Mouse (Mus musculus) retina, postnatal 7 days (tissue): ENCODE measurements around the gene Myadm.

Experiments
- DNase-seq: peaks from one replicate; pipeline ENCODE4 v3.0.0-alpha.2; 2012; ENCODE audit warnings: low read depth, low spot score

Myadm gene

GRCm38 (mm10) chr7:3317704-3318103 is 28.8 kb downstream of the Myadm start:
- DNase-seq, result no peak

DNA sequence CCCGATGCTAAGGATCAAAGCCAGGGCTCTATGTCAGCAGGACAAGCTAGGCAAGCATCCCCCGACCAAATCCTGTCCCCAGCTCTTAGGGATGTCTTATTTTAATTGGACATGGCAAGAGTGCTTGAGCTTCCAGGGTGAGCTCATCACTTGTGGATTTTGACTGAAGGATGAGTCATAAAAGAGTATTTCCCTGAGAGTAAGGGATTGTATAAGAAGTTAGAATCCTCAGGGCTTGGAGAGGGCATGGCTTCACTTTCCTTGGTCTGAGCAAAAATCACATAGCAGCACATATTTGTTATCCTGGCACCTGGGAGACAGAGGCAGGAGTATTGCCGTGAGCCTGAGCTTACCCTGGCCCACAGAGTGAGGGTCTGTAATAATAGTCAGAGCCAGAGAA is 32.0 kb downstream of the Myadm start:
- no peak for DNase-seq

- DNase-seq, result no peak
These were observed 34.9 kb downstream of the Myadm start for GRCm38 (mm10) chr7:3323826-3324225.

DNA sequence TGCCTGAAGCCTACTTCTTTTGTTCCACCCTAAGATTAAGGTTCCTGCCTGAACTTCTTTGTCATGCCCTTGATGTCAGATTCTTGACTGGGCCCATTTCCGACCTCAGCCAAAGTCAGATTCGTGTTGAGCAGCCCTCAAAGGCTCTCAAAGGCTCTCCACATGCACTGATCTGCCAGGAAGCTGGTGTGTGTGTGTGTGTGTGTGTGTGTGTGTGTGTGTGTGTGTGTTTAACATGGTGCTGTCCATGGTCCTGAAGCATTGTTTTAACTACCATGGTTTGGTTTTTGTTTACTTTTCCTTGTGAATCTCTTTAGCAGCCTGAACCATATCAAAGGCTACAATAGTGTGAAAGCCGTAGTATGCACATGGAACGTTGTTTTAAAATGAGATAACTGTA is 39.1 kb downstream of the Myadm start:
- no peak for DNase-seq

DNA sequence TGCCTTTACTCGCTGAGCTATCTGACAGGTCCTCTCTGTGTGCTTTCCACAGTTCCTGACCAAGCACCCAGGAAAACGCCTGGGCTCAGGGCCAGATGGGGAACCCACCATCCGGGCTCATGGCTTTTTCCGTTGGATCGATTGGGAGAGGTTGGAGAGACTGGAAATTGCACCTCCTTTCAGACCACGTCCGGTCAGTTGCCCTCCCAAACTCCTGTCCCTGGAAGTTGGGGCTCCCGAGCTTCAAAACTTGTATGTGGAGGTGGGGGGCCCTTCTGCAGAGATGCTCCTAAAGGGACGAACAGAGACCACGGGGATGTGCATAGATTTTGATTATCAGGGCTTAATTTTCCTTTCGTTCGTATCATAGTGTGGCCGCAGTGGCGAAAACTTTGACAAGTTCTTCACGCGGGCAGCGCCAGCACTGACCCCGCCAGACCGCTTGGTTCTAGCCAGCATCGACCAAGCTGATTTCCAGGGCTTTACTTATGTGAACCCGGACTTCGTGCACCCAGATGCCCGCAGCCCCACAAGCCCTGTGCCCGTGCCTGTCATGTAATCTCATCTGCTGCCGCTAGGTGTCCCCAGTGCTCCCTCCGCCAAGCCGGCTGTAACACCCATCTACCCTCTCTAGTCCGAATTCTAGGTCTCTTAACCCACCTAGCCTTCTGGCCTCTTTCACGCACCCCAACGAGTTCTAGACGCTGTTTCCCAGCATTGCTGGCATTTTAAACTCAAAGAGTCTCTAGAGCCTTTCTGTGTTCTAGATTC is 41.1 kb downstream of the Myadm start:
- peak; percentile 53 for DNase-seq

DNA sequence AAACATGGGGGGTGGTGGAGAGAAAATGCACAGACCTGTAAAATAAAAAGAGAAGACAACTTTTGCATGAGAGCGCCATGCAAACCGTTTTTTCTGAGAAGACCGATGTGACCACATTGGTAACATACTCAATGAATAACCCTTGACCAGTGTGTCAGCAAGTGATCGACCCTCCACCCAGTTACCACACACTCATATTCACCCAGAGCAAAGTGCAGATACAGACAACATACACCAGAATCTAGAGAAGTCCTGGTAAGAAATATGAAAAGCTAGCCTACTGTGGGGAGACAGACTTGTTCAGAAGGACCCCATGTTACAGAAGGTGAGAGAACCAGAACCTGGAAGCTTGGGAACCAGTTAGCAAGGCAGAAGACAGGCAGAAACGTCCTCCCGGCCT is 42.3 kb downstream of the Myadm start:
- no peak for DNase-seq

DNA sequence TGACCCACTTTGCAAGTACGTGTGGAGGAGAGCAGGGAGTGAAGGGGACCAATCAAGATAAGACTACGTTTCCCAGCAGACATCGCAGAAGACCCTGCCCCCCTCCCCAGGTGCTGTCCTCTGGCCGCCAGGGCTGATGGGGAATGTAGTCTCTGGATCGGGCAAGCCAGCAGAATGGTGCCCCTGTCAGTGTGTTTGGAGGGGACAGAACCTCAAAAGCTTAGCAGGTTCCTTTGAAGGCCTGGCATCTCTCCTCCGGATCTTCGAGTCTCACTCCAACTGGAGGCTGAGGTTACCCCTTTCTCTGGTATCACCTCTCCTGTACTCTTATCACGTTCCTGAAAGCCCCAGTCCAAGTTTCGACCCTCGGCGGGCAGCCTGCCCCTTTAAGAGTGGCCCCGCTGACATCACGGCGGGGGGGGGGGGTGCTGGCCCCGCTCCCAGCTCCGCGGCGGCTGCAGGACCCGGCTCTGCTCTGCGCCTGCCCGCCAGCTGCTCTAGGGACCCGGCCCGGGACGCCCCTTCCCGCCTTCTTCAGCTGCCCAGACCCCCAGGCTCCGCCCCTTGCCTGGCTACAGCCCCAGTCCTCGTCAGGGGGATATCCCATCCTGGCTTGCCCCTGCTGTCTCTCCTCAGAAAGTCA is 42.8 kb downstream of the Myadm start:
- peak; percentile 55 for DNase-seq

GRCm38 (mm10) chr7:3332224-3332615 is 43.3 kb downstream of the Myadm start:
- DNase-seq, result no peak

- peak; percentile 33 for DNase-seq
These were observed 44.0 kb downstream of the Myadm start, which contains the start of gene Cacng7 for GRCm38 (mm10) chr7:3332619-3333521. TSS of gene Cacng7 (plus strand) at chr7:3332955.

DNA sequence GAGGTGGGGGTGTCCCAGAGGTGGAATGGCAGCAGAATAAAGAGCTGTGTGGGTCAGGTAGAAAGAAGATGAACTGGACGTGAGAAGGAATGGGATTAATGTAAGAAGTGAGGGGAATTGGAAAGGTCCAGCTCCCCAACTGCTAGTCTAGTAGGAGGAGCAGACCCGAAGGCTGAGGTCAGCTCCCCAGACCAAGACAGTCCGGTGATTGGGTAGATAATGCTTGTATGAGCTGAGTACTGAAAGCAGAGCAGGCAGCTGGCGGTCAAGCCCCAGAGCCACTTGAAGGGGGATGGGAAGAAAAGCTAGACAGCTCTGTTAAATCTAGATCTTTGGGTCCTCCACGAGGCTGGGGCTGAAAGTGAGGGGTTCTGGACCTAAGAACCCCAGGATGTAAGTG is 44.7 kb downstream of the Myadm start:
- DNase-seq, result no peak

DNA sequence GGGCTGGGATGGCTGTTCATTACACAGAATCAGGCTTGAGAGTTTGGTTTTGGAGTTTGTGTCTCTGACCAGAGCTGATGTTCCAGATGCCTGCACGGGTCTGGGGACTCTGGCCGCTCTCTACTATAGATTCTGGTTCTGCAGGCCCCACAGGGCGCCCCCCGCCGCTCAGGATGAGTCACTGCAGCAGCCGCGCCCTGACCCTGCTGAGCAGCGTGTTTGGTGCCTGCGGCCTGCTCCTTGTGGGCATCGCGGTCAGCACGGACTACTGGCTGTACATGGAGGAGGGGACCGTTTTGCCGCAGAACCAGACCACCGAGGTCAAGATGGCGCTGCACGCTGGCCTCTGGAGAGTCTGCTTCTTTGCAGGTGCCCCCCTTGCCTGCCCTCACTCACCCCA is 47.5 kb downstream of the Myadm start:
- no peak for DNase-seq

DNA sequence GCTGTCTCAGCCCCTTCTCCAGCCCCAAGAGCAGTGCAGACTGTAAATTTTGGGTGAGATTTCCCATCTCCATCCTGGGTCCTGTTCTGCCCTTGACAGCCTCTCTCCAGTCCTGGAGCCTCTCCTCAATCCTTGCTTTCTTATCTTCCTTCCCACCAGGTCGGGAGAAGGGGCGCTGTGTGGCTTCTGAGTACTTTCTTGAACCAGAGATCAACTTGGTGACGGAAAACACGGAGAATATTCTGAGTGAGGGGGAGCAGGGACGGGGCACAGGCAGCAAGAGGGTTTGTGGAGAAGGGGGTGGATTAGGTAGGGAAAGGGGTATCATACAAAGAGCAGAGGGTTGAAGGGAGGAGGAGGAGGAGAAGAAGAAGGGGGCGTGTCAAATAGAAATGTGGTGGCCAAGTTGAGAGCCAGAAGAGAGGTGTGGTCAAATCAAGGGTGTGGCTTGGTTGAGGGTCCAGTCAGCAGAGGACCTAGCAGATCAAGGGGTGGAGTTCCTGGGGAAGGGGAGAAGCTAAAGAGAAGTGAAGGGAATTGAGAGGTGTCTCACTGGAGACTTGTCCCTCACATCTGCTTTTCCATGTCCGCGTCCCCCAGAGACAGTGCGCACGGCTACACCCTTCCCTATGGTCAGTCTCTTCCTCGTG is 49.5 kb downstream of the Myadm start:
- DNase-seq, result no peak

DNA sequence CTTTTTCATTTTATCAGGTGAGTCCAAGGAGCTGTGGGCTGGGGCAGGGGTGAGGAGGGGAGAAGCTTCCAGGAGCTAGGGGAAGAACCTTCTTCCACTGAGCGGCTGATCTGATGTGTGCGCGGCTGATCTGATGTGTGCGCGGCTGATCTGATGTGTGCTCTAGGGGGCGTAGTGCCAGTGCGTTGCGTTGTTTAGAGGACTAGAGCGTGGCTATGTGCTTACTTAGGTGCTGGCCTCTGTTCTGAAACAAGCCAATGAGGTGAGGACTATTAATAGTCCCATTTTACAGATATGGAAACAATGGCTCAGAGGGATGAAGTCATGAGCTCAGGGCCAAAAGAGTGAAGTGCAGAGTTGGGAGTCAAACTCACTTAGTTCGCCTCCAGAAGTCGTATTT is 50.1 kb downstream of the Myadm start:
- DNase-seq, result no peak

- no peak for DNase-seq
These were observed 55.0 kb downstream of the Myadm start for GRCm38 (mm10) chr7:3343861-3344260.

DNA sequence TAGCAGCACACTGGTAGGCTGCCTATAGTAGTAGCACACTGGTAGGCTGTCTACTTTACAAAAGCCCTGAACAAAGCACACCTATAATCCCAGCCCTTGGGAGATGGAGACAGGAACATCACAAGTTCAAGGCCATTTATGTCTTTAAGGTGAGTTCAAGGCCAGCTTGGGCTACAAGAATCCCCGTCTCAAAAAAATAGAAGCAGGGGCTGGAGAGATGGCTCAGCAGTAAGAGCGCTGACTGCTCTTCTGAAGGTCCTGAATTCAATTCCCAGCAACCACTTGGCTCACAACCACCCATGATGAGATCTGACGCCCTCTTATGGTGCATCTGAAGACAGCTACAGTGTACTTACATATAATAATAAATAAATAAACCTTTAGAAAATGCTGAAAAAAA is 56.4 kb downstream of the Myadm start:
- DNase-seq, result no peak

GRCm38 (mm10) chr7:3347366-3348287 is 58.7 kb downstream of the Myadm start:
- no peak for DNase-seq

- DNase-seq, result no peak
These were observed 59.4 kb downstream of the Myadm start for GRCm38 (mm10) chr7:3348326-3348725.

GRCm38 (mm10) chr7:3349775-3350174 is 60.9 kb downstream of the Myadm start:
- DNase-seq, result no peak
